Mouse (Mus musculus) hindbrain, embryonic 14.5 days (tissue): ENCODE results near the gene Prim2. TPM values are rescaled to one million over a fixed set of nuclear protein-coding genes. Genes with fewer than 3 reads are reported as not detected.

ENCODE experiments used
- ATAC-seq: fragments of 200-750 bp; cut with Nextera tagmentation; 2 replicates; pipeline ENCODE4 v1.8.0; 2017; ENCODE audit warnings: moderate number of reproducible peaks, mild to moderate bottlenecking, moderate TSS enrichment, moderate library complexity; ENCODE audit not compliant: low FRiP score
- DNase-seq: peaks from one replicate; pipeline ENCODE4 v3.0.0-alpha.2; 2015; ENCODE audit warnings: low spot score
- H3K27ac ChIP-seq: fragments of 300-500 bp; sonication (generic); 2 replicates; pipeline ENCODE4 v1.5.1; 2014; ENCODE audit warnings: mild to moderate bottlenecking, moderate library complexity
- H3K27me3 ChIP-seq: fragments of 300-500 bp; sonication (generic); 2 replicates; pipeline ENCODE4 v1.6.1; 2014; ENCODE audit warnings: mild to moderate bottlenecking, low read length, mixed read lengths; ENCODE audit not compliant: control insufficient read depth, insufficient read depth
- H3K36me3 ChIP-seq: fragments of 300-500 bp; sonication (generic); replicated peaks from 2 replicates; pipeline ENCODE4 v1.6.1; 2014; ENCODE audit not compliant: control insufficient read depth, insufficient read depth
- H3K4me1 ChIP-seq: fragments of 300-500 bp; sonication (generic); replicated peaks from 2 replicates; pipeline ENCODE4 v1.6.1; 2014; ENCODE audit warnings: antibody characterized with exemption, low read length, mixed read lengths; ENCODE audit not compliant: control insufficient read depth, insufficient read depth
- H3K4me2 ChIP-seq: fragments of 300-500 bp; sonication (generic); replicated peaks from 2 replicates; pipeline ENCODE4 v1.6.1; 2014; ENCODE audit warnings: mild to moderate bottlenecking, moderate library complexity
- H3K4me3 ChIP-seq: fragments of 300-500 bp; sonication (generic); replicated peaks from 2 replicates; pipeline ENCODE4 v1.5.1; 2014; ENCODE audit warnings: mild to moderate bottlenecking, low read length
- H3K9ac ChIP-seq: fragments of 300-500 bp; sonication (generic); 2 replicates; pipeline ENCODE4 v1.6.1; 2014
- H3K9me3 ChIP-seq: fragments of 300-500 bp; sonication (generic); 2 replicates; pipeline ENCODE4 v1.6.1; 2016; ENCODE audit warnings: low read length; ENCODE audit not compliant: control insufficient read depth
- WGBS: fragments of 180-500 bp; shearing (Covaris S2); extraction: QIAGEN DNeasy Blood & Tissue Kit; methylation state at CpG from one replicate; pipeline ENCODE4 v1.1.7; 2014; 5-methylcytosine and 5-hydroxymethylcytosine counted together
- polyA plus RNA-seq: library from polyadenylated mRNA; unstranded; fragments of >200 nt; fragmentation: Nextera tagmentation; extraction: Ambion mirVana; gene quantifications from 2 replicates; pipeline ENCODE4 v1.2.1, GENCODE M21; 2014

The Prim2 gene
- 20.6 and 23.4 TPM in 2 replicates for polyA plus RNA-seq

DNA sequence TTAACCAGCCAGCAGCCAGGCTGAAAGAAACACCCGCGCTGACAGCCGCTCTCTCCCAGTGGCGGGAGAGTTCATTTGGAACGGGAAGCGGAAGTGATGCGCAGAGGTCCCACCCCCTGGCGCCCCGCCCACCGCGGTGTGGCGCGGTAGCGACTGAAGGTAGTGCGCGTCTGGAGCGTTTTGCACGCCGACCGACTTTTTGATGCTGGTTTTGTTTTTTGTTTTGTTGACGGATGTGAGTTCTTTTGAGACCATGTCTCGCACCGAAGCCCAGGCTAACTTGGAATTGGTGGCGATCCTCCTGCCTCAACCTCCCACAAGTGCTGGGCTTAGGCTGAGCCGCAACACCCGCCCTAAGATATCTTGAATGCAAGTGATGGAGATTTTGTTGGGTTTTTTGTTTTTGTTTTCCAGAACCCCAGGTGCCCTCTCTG lies at the start of gene Prim2:
Prim2 (minus strand) TSS at position 88 of the 434 bp plus-strand sequence.
- WGBS, result under 1% methylated on average over 26 of the region's 26 CpGs
- Histone ChIP-seq H3K4me2 (peak within 1 kb of the TSS; percentile 77), H3K4me1 (peaks cover 7% of the 10 kb centered on the region; the same call in 1 of the 2 replicates), H3K27ac (peak within 1 kb of the TSS; percentile 95), H3K36me3 (peaks cover 12% of the 10 kb centered on the region; the same call in 1 of the 2 replicates), H3K4me3 (peak within 1 kb of the TSS; percentile 71), H3K9ac (peak within 1 kb of the TSS; percentile 85), H3K9me3 (no peaks in the 10 kb centered on the region), H3K27me3 (no peaks in the 10 kb centered on the region)
- DNase-seq, result peak; percentile 94
- ATAC-seq, result peak; percentile 92

DNA sequence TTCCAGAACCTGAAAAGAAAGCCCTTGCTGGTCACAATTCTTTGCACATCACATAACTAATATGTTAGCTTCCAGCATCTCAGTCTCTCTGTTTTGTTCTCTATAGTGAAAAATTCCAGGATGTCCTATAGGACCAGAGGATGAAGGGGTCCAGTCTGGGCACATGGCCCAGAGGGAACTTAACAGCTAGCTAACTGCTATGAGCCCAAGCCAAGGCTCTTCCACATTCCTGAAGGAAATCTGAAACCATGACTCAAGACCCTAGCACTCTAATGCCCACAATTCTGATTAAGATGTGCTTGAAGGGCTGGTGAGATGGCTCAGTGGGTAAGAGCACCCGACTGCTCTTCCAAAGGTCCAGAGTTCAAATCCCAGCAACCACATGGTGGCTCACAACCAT lies 48.0 kb upstream of the Prim2 start:
- no peak for DNase-seq
- Histone ChIP-seq H3K4me1 (peaks cover 13% of the 10 kb centered on the region), H3K9ac (no peak overlapping the region), H3K4me2 (no peak overlapping the region), H3K36me3 (0 out of 2 replicates have a peak, but pooled peaks cover 7% of the 10 kb centered on the region), H3K4me3 (no peak overlapping the region), H3K27ac (no peak overlapping the region), H3K9me3 (no peaks in the 10 kb centered on the region), H3K27me3 (no peaks in the 10 kb centered on the region)
- 100% methylated on average over 1 of the region's 1 CpGs for WGBS
- no peak for ATAC-seq

DNA sequence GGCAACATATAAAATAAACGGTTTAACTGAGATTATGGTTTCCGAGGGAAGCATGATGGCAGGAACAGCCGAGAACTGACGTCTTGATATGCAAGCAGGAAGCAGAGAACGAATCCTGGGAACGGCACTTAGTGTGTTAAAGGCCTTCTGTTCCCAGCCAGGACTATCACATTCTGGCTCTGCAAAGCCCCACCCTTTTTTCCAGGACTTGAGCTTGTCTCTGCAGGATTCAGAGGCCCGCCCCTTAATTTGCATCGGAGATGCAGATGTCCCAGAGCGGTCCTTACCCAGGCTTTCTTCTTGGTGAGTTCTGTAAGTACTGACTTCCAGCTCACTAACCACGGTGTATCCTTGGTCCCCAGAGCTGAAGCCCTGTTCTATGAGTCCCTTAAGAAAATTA lies 45.2 kb upstream of the Prim2 start:
- 8% methylated on average over 10 of the region's 10 CpGs for WGBS

DNA sequence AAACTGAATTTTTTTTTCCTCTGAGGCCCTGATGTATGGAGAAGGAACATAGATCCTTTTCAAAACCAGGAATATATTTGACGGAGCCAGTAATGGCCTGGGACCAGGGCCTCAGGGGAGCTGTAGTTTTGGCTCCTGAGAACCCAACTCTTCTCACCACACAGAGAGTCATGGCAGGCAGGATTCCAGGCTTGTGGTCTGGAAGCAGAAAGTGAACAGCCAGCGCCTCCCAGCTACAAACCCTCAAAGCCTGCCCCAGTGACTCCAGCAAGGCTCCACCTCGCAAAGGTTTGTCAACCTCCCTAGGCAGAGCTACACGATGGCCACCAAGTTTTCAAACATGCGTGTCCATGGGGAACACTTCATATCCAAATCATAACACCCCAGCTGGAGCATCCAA lies 42.4 kb upstream of the Prim2 start:
- H3K9me3 ChIP-seq, result no peaks in the 10 kb centered on the region
- H3K4me2 ChIP-seq, result no peak overlapping the region
- no peaks in the 10 kb centered on the region for H3K27me3 ChIP-seq
- ATAC-seq (no peak), DNase-seq (no peak)
- WGBS, result 94% methylated on average over 5 of the region's 5 CpGs
- no peaks in the 10 kb centered on the region for H3K4me1 ChIP-seq
- no peaks in the 10 kb centered on the region for H3K36me3 ChIP-seq
- no peak overlapping the region for H3K4me3 ChIP-seq
- H3K9ac ChIP-seq, result no peak overlapping the region
- H3K27ac ChIP-seq, result no peak overlapping the region

More for the DNA sequence above, 45.2 kb upstream of the Prim2 start:
- Histone ChIP-seq H3K9ac (no peak overlapping the region), H3K4me2 (peak overlapping the region; percentile 21; the same call in 1 of the 2 replicates), H3K4me1 (no peaks in the 10 kb centered on the region), H3K36me3 (no peaks in the 10 kb centered on the region), H3K27me3 (no peaks in the 10 kb centered on the region), H3K9me3 (no peaks in the 10 kb centered on the region), H3K4me3 (no peak overlapping the region), H3K27ac (no peak overlapping the region)
- DNase-seq (no peak), ATAC-seq (no peak)

DNA sequence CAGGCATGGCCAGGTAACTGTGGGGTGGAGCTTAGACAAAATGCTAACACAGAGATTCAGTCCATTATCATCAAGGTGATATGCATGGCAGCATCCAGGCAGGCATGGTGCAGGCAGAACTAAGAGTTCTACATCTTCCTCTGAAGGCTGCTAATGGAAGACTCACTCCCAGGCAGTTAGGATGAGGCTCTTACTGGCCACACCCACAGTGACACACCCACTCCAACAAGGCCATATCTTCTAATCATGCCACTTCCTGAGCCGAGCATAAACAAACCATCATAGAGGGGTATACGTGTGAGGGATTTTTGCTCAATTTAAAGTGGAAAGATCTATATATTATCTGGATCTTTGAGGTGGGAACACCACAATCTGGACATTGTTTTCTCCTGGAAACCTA lies 40.0 kb upstream of the Prim2 start:
- DNase-seq, result no peak
- Histone ChIP-seq H3K4me3 (no peak overlapping the region), H3K4me2 (no peak overlapping the region), H3K27me3 (no peaks in the 10 kb centered on the region), H3K9ac (no peak overlapping the region), H3K36me3 (no peaks in the 10 kb centered on the region), H3K9me3 (no peaks in the 10 kb centered on the region), H3K27ac (no peak overlapping the region), H3K4me1 (no peaks in the 10 kb centered on the region)
- no peak for ATAC-seq
- 91% methylated on average over 2 of the region's 2 CpGs for WGBS

DNA sequence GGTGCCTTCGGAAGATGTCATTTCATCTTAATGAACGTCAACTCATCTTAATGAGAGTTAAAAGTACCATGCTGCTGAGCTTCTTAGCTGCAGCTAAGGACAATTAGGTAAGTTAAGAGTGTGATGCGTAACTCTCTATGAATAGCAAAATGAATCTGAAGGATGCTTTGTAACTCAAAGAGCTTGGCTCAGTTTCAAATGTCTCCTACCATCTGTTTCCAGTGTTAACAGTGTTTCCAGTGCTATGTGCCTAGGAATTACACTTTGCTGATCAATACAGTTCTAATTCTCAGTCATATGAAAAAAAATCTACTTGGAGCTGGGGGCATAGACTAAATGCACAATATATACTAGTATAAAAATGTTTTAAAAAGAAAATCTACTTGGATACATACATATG lies 31.6 kb upstream of the Prim2 start:
- DNase-seq, result no peak
- no peak for ATAC-seq
- Histone ChIP-seq H3K9ac (no peak overlapping the region), H3K36me3 (no peaks in the 10 kb centered on the region), H3K4me3 (no peak overlapping the region), H3K27me3 (no peaks in the 10 kb centered on the region), H3K27ac (no peak overlapping the region), H3K4me2 (no peak overlapping the region), H3K9me3 (no peaks in the 10 kb centered on the region), H3K4me1 (no peaks in the 10 kb centered on the region)
- 81% methylated on average over 3 of the region's 3 CpGs for WGBS

DNA sequence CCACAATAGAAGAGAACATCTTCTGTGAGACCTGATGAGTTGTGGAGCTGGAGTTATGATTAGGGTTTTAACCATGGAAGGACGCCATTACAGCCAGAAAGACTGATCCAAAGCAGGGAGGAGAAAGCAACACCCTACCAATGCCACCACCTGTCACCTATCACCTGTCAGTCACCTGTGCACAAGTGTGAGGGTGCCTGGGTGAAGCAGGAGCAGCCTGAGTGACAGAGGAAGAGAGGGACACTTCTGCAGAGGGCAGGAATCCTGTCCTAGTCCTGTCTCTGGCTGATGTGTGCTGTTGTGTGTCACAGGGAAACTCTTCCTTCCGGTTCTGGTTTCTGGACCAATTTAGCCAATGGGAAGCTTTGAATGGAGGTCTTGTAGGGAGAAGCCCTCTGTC lies 26.4 kb upstream of the Prim2 start:
- Histone ChIP-seq H3K4me1 (no peaks in the 10 kb centered on the region), H3K4me2 (no peak overlapping the region), H3K9ac (no peak overlapping the region), H3K4me3 (no peak overlapping the region), H3K9me3 (no peaks in the 10 kb centered on the region), H3K27me3 (no peaks in the 10 kb centered on the region), H3K36me3 (no peaks in the 10 kb centered on the region), H3K27ac (no peak overlapping the region)
- no peak for DNase-seq
- 81% methylated on average over 2 of the region's 2 CpGs for WGBS
- ATAC-seq, result no peak

DNA sequence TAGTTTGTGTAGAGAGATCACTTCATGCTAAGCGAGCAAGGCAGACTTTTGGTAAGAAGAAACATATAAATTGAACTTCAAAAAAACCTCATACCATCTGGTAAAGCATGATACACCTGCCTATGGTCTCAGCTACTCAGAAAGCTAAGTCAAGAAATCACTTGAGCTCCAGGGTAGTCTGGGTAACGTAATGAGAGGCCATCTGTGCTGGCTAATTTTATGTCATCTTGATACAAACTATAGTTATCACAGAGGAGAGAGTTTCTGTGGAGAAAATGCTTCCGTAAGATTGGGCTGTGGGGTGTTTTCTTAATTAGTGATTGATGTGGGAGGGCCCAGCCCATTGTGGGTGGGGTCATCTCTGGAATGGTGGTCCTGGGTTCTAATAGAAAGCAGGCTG lies 24.3 kb upstream of the Prim2 start:
- H3K4me2 ChIP-seq, result no peak overlapping the region
- DNase-seq, result no peak
- H3K4me3 ChIP-seq, result no peak overlapping the region
- ATAC-seq, result no peak
- H3K9ac ChIP-seq, result no peak overlapping the region
- H3K4me1 ChIP-seq, result no peaks in the 10 kb centered on the region
- no peaks in the 10 kb centered on the region for H3K27me3 ChIP-seq
- H3K27ac ChIP-seq, result no peak overlapping the region
- no peaks in the 10 kb centered on the region for H3K9me3 ChIP-seq
- 83% methylated on average over 3 of the region's 3 CpGs for WGBS
- H3K36me3 ChIP-seq, result no peaks in the 10 kb centered on the region

DNA sequence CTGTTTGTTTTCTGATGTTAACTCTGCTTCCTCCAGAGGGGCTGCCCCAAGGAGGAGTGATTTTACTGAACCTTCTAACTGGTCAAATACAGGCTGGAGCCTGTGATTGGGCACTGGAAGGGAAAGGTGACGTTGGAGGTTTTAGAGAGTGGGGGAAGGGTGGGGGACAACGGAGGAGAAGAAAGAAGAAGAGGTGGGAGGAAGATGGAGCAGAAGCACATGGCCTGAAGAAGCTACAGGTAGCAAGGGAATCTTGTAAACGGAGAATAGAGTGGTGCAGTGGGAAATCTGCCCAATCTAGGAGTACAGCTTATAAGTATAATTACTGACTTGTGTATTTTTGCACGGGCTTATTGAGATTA lies 20.5 kb upstream of the Prim2 start:
- WGBS, result 47% methylated on average over 4 of the region's 4 CpGs
- ATAC-seq, result no peak

DNA sequence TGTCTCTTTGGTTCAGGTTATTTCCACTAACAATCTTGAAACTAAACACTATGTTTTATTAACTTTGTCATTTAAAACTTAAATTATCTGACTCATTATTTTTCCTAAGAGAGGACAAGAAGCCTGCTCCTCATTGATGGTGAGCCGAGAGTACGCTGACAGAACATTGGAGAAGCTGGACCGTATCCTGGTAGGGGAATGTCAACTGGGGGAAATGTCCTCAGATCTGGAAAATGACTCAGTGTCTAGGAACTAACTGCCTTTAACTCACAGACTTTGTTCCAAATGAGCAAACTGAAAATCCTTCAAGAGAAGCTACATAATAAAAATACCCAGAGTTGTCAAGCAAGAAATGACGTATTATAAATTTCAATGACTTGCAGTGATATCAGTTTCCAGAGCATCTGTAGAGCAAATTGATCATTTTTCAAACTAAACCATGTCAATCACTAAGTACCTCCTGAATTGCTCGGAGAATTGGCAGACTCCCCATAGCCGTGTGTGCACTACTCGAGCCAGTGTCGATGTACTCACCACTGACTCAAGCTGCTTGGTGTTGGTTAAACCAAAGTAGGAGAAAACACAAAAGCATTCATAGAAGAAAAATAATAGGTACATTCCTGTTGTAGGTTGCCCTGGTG lies 20.0 kb upstream of the Prim2 start:
- H3K4me1 ChIP-seq, result no peaks in the 10 kb centered on the region
- no peak overlapping the region for H3K4me3 ChIP-seq
- H3K9ac ChIP-seq, result no peak overlapping the region
- H3K36me3 ChIP-seq, result no peaks in the 10 kb centered on the region
- DNase-seq, result no peak
- no peak for ATAC-seq
- no peak overlapping the region for H3K4me2 ChIP-seq
- no peak overlapping the region for H3K27ac ChIP-seq
- 91% methylated on average over 8 of the region's 8 CpGs for WGBS
- no peaks in the 10 kb centered on the region for H3K27me3 ChIP-seq
- no peaks in the 10 kb centered on the region for H3K9me3 ChIP-seq

More for the DNA sequence above, 20.5 kb upstream of the Prim2 start:
- Histone ChIP-seq H3K4me1 (no peaks in the 10 kb centered on the region), H3K27ac (no peak overlapping the region), H3K4me2 (no peak overlapping the region), H3K27me3 (no peaks in the 10 kb centered on the region), H3K4me3 (no peak overlapping the region), H3K9me3 (no peaks in the 10 kb centered on the region), H3K36me3 (no peaks in the 10 kb centered on the region), H3K9ac (no peak overlapping the region)
- no peak for DNase-seq
